Mouse (Mus musculus) bone marrow, adult 2 months (tissue): Measurements from ENCODE around the gene Spaar. TPM values are rescaled to one million over a fixed set of nuclear protein-coding genes. Genes with fewer than 3 reads are reported as not detected.

ENCODE experiments used
- H3K27ac ChIP-seq: fragments of 200-500 bp; 2 replicates; pipeline ENCODE4 v1.5.1; 2012; ENCODE audit warnings: low read depth, mild to moderate bottlenecking, control low read depth, inconsistent platforms, low read length; ENCODE audit not compliant: control insufficient read depth, poor library complexity, insufficient read depth
- H3K4me1 ChIP-seq: fragments of 200-500 bp; 2 replicates; pipeline ENCODE4 v1.6.1; 2011; ENCODE audit warnings: low read length; ENCODE audit not compliant: control insufficient read depth, insufficient read depth
- H3K4me3 ChIP-seq: fragments of 200-500 bp; replicated peaks from 2 replicates; pipeline ENCODE3; 2011; ENCODE audit warnings: mild to moderate bottlenecking, low read depth, low read length, control low read depth; ENCODE audit not compliant: control insufficient read depth
- CTCF ChIP-seq: fragments of 200-500 bp; IDR thresholded peaks from 2 replicates; pipeline ENCODE4 v1.5.1; 2011; ENCODE audit warnings: low read length, control low read depth; ENCODE audit not compliant: control insufficient read depth, insufficient read depth
- POLR2A ChIP-seq: fragments of 200-500 bp; IDR thresholded peaks from 2 replicates; pipeline ENCODE4 v1.6.1; 2011; ENCODE audit warnings: low read depth, mild to moderate bottlenecking, control low read depth, low read length, borderline replicate concordance; ENCODE audit not compliant: control insufficient read depth
- WGBS: fragments of 180-500 bp; shearing (Covaris S2); methylation state at CpG from one replicate; pipeline ENCODE4 v1.1.7; 2018; 5-methylcytosine and 5-hydroxymethylcytosine counted together
- polyA plus RNA-seq: library from polyadenylated mRNA; stranded (reverse); fragments of >200 nt; gene quantifications from 2 replicates; pipeline ENCODE4 v1.2.4, GENCODE M21; 2011; ENCODE audit warnings: low replicate concordance; ENCODE audit not compliant: missing spikeins, insufficient read depth, insufficient read length

Gene Spaar
- polyA plus RNA-seq, 1 experiment: 0.80 TPM

DNA sequence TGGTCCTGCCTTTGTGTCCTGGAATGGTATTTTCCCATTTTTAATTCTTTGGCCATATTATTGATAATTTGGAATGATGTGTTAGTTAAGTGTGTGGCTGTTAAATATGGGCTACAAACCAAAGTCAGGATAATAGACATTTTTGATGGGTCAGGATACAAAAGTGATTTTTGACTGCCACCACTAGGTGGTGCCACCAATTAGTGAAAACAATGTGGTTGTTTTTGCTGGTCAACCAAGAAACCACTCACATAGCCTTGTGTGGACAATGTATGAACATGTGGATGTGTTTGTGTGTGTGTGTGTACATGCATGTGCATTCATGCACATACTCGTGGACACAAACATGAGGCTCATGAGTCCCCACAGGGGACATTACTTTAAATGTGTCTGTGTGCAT lies 5.1 kb upstream of the Spaar start:
- Histone ChIP-seq H3K4me3 (no peak overlapping the region), H3K4me1 (no peaks in the 10 kb centered on the region; the same call in none of the 2 replicates), H3K27ac (no peak overlapping the region)
- 24% methylated on average over 1 of the region's 1 CpGs for WGBS
- TF ChIP-seq POLR2A (no peak), CTCF (no peak)

DNA sequence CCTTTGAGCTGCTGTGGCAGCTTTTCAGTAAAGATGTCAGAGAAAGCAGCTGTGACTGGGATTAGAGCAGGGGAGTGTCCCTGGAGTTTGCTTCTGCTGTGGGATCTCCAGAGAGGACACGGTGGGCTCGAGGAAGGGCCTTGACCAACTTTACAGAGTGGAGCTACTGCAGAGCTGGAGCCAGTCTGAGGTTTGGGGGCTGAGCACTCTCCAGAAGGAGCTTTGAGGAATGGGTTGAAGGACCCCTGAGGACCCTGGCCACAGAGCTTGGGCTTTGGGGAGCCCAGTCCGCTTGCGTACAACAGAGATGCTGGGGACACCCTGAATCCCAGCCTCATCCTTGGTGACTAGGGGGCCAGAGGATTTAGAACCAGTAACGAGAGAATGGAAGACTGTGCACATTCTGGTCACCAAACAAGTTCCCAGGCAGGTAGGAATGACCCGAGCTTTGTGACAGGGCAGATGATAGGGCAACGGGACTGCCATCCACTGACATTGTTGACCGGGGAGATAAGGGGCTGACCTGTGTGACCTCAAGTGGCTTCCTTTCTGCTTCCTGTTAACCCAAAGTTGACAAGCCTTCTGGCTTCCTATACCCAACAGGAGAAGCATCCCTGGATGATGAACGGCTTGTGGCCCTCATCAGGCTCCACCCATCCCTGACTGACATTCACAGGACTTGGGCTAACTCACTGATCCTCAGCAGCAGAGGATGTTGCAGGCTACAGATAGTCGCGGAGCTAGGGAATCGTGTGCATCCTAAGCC lies 3.4 kb upstream of the Spaar start:
- Histone ChIP-seq H3K27ac (no peak overlapping the region), H3K4me1 (no peaks in the 10 kb centered on the region), H3K4me3 (no peak overlapping the region)
- TF ChIP-seq CTCF (no peak), POLR2A (no peak)
- WGBS: 50% methylated on average over 12 of the region's 12 CpGs

DNA sequence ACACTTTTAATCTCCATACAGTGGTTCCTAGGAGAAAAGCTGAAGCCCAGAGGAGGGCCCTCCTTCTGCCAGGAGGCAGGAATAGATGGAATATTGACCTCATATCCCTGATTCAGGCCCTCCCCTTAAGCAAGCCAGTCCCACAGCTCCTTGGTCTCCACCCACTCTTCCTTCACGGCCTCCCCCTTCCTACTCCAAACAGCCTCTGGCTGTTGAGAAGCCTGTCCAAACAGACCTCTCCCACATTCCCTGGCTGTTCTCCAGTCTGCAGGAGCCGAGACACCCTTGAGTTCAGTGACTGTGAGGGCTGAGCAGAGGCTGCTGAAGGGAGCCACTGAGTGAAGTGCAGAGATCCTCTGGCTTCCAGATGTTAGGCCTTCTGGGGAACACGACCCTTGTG lies 2.8 kb upstream of the Spaar start, which contains the start of gene Hrct1:
Hrct1 (plus strand) TSS at position 194 of the 400 bp plus-strand sequence.
- Histone ChIP-seq H3K27ac (peak within 1 kb of the TSS; percentile 10; the same call in 1 of the 2 replicates), H3K4me1 (no peaks in the 10 kb centered on the region), H3K4me3 (no peak within 1 kb of the TSS)
- no peak for TF ChIP-seq POLR2A
- no peak for TF ChIP-seq CTCF
- 65% methylated on average over 3 of the region's 3 CpGs for WGBS

DNA sequence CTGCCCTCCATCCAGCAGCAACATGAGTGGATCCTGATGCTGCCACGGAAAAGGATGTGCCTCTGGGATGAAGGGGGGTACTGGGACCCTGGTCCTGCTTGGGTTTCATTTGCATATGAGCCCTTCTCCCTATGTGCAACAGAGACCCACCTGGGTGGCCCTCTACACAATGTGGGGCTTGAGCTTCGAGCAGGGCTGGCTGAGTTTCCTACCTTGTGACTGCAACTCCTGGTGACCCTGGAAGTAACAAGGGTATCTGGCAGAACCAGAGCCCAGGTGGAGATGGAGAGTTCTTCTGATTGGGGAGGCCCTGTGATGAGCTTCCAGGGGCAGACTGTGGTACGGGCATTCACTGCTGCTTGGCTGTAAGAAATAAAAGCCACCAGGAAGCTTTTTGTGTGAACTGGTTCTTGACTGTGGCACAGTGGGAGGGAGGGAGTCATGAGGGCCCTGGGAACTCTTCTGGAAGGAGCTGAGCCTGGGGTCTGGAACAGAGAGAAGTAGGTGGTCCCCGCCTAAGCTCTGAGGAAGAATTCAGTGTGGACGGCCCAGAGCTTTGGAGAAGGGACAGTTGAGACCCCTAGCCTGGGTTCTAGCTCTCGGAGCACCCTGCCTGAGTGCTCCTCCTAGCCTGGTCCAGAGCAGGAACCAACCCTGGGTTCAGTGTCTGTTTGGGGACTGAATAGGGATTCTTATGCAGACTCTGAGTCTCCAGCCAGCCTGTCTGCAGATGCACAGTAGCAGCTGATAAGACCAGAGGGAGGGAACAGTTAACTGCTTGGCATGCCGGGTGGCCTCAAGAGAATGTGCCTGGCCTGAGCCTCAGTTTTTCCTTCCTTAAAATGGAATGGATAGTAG lies 1.9 kb upstream of the Spaar start:
- Histone ChIP-seq H3K4me3 (no peak overlapping the region), H3K27ac (peak overlapping the region; percentile 10; the same call in 1 of the 2 replicates), H3K4me1 (no peaks in the 10 kb centered on the region)
- WGBS: 67% methylated on average over 7 of the region's 7 CpGs
- no peak for TF ChIP-seq POLR2A
- TF ChIP-seq CTCF: no peak

DNA sequence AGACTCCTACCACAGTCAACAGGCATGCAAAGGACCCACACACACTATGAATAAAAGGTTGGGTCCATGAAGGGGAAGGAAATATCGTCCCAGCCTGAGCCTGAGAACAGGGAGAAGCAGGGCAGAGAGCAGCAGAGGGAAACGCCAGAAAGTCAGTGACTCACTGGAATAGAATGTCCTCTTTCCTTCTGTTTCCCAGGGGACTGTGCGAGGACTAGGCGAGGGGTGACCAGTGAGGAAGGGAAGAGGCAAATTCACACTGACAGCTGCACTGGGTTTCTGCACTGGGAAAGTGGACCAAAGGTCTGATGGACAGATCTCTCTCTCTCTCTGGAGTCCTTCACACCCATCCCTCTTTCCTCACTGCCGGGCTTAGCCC lies 1.3 kb upstream of the Spaar start:
- H3K27ac ChIP-seq: no peak overlapping the region

DNA sequence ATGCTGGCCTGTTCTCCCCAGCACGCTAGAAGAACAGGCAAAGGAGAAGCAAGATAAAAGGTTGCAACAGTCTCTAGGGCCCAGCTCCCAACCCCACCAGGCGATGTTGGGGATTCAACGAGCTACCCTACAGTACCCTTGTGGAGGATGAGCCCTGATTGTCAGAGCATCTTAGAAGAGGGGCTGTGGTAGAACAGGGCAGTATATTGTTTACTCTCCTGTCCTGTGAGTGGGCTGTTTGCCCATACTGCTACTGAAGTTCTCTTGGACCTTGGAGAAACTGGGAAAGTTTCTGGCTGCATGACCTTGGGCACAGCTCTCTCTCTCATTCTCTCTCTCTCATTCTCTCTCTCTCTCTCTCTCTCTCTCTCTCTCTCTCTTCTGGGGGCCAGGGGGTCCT lies 708 bp upstream of the Spaar start:
- Histone ChIP-seq H3K27ac (no peak overlapping the region), H3K4me1 (no peaks in the 10 kb centered on the region), H3K4me3 (no peak overlapping the region)
- TF ChIP-seq CTCF: no peak
- TF ChIP-seq POLR2A: no peak
- WGBS: 57% methylated on average over 3 of the region's 3 CpGs

More for the DNA sequence above, 1.3 kb upstream of the Spaar start:
- no peak for TF ChIP-seq POLR2A
- no peak for TF ChIP-seq CTCF
- 50% methylated on average over 5 of the region's 5 CpGs for WGBS
- H3K4me3 ChIP-seq: no peak overlapping the region
- H3K4me1 ChIP-seq: no peaks in the 10 kb centered on the region

DNA sequence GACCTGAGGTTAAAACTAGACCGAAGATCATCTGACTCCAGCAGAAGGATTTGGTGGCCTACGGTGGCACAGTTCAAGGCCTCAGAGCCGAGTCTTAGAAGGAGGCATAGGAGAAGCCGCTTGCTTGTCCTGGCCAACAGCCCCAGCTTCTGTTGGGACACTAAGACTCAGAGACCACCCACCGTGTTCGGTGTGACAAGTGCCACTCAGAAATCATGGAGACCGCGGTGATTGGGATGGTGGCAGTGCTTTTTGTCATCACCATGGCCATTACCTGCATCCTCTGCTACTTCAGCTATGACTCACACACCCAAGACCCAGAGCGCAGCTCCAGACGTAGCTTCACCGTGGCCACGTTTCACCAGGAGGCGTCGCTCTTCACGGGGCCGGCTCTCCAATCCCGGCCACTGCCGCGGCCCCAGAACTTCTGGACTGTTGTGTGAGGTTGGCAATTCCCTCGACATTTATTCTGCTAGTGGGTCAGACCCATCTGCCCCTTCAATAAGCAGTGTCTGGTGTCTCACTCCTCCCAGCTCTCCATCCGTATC lies 990 bp downstream of the Spaar start:
- 68% methylated on average over 21 of the region's 21 CpGs for WGBS
- peak overlapping the region; percentile 14; the same call in 1 of the 2 replicates for H3K27ac ChIP-seq
- no peaks in the 10 kb centered on the region for H3K4me1 ChIP-seq
- H3K4me3 ChIP-seq: no peak overlapping the region
- no peak for TF ChIP-seq CTCF
- TF ChIP-seq POLR2A: no peak

DNA sequence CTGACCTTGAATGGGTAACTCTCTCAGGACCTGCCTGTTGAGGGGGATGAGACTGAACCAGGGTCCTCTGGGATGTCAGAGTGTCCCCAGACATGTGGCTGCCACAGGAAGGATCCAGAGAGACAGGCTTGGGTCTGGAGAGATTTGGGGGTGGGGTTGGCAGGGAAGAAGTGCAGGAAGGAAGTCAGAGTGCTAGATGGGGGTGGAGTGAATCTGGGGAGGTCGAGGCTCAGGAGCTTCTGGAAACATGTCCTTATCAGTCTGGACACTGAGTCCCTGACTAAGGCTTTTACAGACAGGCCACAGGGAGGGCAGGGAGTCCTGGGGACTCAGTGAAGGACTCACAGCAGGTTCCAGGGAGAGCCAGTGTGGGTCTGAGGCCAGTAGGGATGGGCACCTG lies 2.3 kb downstream of the Spaar start:
- H3K4me1 ChIP-seq: no peaks in the 10 kb centered on the region
- TF ChIP-seq POLR2A (no peak), CTCF (no peak)
- WGBS: 4% methylated on average over 1 of the region's 1 CpGs
- no peak overlapping the region for H3K27ac ChIP-seq
- no peak overlapping the region for H3K4me3 ChIP-seq
